Mouse (Mus musculus) central nervous system, embryonic 14 days (tissue): Measurements from ENCODE around the gene Tmed8. TPM values are rescaled to one million over a fixed set of nuclear protein-coding genes. Genes with fewer than 3 reads are reported as not detected.

Source experiments
- polyA plus RNA-seq: library from polyadenylated mRNA; depleted of rRNA; stranded (reverse); fragments of >200 nt; gene quantifications from 2 replicates; pipeline ENCODE4 v1.2.3, GENCODE M21; 2012; rRNA removed

Gene Tmed8
- 10.1 and 10.5 TPM in 2 replicates for polyA plus RNA-seq

GRCm38 (mm10) chr12:87199973-87200586 is at the start of gene Tmed8:
Tmed8 (minus strand) TSS chr12:87200454.

DNA sequence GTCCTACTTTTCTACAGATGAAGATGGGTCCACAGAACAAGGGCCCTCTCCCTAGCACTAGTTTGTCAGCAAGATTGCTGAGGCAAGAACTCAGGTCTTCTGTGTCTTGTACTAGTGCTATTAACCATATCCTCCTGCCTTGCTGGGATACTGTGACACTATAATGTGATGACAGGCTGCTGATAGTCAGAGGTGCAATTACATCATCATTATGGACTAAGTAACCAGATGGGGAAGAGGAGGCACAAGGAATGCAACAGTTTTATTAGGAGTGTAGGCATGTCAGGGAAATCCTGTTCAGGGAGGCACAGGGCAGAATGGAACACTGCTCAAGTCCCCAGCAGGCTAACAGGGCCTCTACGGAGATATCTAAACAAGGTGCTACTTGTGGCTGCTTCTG is 38.4 kb upstream of the Tmed8 start, which contains the start of gene Noxred1:
Gene Noxred1 (minus strand): TSS at position 101 of the 400 bp plus-strand sequence.

DNA sequence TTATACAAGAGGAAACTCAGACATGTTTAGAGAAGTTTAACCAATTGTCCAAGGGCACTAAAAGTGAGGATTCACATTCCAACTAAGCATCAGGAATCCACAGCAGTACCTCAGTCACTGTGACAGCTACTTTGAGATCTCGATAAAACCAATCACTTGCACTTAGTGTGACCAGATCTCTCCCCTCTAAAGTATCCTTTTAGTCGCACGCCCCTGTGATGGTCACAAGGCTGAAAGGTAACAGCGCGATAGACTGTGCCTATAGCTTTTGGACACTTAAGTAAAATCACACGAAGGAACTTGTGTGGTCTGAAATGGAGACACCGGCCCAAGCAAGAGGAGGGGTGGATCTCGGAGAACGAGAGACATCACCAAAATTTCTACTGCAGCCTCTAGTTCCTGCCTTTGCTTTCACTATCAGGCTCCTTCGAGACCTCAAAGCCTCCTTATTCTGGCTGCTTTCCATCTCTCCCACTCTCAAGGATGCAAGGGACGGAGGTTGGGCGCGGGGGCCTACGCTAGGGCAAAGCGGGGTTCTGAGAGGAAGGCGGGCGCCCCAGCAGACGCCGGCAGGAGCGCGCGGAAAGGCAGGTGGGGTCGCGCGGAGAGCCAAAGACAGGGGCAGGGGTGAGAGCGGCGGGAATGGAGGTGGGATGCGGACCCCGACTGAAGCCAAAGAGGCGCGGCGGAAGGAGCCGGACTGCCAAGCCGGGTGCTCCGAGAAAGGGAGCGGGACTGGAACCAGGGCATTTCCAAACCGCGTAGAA is 865 bp downstream of the Tmed8 start, which contains the start of gene Samd15:
Gene Samd15 (plus strand): TSS at position 518 of the 767 bp plus-strand sequence.

GRCm38 (mm10) chr12:87147395-87148089 is 52.7 kb downstream of the Tmed8 start, which contains the start of gene Pomt2:
Pomt2 (minus strand) TSS chr12:87147968.

DNA sequence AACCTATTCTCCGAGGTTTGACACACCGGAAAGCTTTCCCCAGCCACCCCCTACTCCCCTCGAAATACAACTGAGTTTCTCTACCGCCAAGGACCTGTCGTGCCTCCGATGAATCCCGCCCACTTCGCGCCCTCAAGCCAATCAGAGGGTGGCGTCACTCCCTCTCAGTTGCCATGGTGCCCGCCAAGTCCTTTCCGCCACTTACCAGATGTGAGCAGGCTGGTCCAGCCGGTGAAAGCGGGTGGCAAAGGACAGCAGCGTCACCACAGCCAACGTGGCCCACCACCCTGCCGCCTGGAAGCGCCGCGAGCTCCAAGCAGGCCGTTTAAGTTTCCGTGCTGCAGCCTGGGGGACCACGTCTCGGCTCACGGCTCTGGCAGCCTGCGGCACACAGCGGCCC is 53.3 kb downstream of the Tmed8 start, which contains the start of gene Gstz1:
Gene Gstz1 (plus strand): TSS at position 200 of the 400 bp plus-strand sequence.

Other genes with a start within 250 kb of the Tmed8 start
- 7.7 and 11.5 TPM in 2 replicates for gene Zdhhc22, start 210.0 kb downstream of the Tmed8 start, polyA plus RNA-seq
- 14.6 and 14.9 TPM in 2 replicates for gene Tmem63c, start 179.1 kb downstream of the Tmed8 start, polyA plus RNA-seq
- gene Ngb, start 97.9 kb downstream of the Tmed8 start, polyA plus RNA-seq = 1.4 and 1.7 TPM in 2 replicates
- 58.5 and 60.3 TPM in 2 replicates for gene Gstz1, start 53.3 kb downstream of the Tmed8 start, polyA plus RNA-seq
- gene Pomt2, start 52.5 kb downstream of the Tmed8 start, polyA plus RNA-seq = 14.7 and 17.4 TPM in 2 replicates
- gene Samd15, start 731 bp downstream of the Tmed8 start, polyA plus RNA-seq = 1.2 and 1.7 TPM in 2 replicates
- 2.4 and 4.0 TPM in 2 replicates for gene Noxred1, start 38.3 kb upstream of the Tmed8 start, polyA plus RNA-seq
- 57.9 and 68.4 TPM in 2 replicates for gene Vipas39, start 65.8 kb upstream of the Tmed8 start, polyA plus RNA-seq
- 199 and 202 TPM in 2 replicates for gene Ahsa1, start 66.0 kb upstream of the Tmed8 start, polyA plus RNA-seq
- gene Ism2, start 99.3 kb upstream of the Tmed8 start, polyA plus RNA-seq = 1.0 and 1.1 TPM in 2 replicates
- 35.9 and 37.6 TPM in 2 replicates for gene Sptlc2, start 187.9 kb upstream of the Tmed8 start, polyA plus RNA-seq
- gene Slirp, start 243.4 kb upstream of the Tmed8 start, polyA plus RNA-seq = 83.3 and 98.6 TPM in 2 replicates
- 33.1 and 41.4 TPM in 2 replicates for gene Alkbh1, start 243.6 kb upstream of the Tmed8 start, polyA plus RNA-seq